Mouse (Mus musculus) embryo, embryonic 9.5 days (tissue): Measurements from ENCODE around the gene Gm15128.
"Not testable (repeated sequence)": the region's sequence is repeated elsewhere in the genome, so short reads cannot be mapped to it uniquely, and the experiment has no call there.

Experiments used
- DNase-seq: peaks from one replicate; pipeline ENCODE4 v3.0.0-alpha.2; 2017; ENCODE audit errors: extremely low spot score

The Gm15128 gene

GRCm38 (mm10) chrX:147765691-147766090 is at the start of gene Gm15128:
TSS of gene Gm15128 (plus strand) at chrX:147765991.
- not testable (repeated sequence) for DNase-seq
